Mouse (Mus musculus): ENCODE data around the gene Bloc1s6.

Gene Bloc1s6

DNA sequence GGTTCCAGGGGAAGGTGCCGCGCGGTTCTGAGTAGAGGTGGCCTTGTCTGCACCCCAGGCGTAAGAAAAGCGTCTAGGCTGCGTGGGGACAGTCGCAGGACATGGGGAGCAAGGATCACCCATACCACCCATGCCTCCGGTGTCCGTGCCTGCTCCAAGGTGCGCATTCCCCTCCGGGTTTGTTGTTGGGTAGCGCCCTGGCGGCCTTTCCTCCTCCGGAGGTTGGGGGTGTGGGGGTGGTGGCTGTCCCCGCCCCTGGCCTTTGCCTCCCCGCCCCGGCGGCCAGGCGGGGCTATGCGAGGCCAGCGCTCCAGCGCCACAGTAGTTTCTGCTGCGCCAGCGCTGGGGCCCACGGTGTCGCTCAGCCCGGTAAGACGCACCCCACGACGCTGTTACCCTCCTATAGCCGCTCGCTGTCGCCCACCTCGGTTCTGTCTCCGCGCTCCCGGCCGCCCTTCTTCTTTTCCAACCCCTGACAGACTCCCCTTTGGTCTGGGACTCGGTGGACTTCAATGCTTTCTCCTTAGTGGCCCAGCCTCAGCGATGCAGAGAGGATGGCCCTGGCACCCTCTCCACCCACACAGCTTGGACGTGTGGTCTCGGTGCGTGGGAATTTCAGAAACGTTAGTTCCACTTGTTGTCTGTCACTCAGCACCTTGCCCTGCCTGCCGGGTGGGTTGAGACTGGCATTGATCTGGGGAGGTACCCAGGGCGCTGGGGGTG is 26.9 kb downstream of the Bloc1s6 start, which contains the start of gene Sqor:
Gene Sqor (plus strand): TSS at position 167 of the 723 bp plus-strand sequence.
- DNase-seq = peak; percentile 50

DNA sequence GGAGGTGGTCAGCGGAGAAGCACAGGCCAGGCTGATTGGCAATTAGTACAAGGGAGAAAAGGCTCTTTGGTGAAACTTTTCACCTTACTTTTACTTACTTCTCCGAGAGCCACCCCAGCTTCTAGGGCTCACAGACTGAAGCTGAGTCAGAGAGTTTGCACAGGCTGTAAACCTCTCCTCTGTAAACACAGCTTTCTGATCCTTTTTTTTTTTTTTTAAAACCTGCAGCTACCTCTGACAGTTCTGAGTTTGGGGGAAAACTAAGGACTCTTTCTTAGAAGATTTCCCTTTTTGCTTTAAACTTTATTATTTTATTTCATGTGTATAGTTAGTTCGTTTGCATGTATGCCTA is 27.5 kb downstream of the Bloc1s6 start:
- no peak for DNase-seq

DNA sequence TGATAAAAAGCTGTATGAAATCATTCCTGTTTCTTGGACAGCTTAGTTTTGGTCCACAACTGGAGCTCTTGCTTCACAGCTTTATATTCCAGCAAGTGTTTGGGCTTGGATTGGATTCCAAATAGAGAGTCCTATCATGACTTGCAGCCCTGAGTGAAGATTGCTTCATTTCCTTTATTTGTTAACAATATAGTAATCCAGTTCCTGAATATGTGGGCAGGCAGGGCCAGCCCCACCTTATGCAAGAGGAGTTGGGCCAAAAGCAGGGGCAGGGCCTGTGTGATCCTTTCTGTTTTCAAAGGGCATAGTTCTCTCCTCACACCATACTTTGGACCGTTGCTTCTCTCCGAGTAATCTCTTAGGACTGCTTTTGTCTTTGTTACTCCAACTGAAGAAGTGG is 32.7 kb downstream of the Bloc1s6 start:
- no peak for DNase-seq

DNA sequence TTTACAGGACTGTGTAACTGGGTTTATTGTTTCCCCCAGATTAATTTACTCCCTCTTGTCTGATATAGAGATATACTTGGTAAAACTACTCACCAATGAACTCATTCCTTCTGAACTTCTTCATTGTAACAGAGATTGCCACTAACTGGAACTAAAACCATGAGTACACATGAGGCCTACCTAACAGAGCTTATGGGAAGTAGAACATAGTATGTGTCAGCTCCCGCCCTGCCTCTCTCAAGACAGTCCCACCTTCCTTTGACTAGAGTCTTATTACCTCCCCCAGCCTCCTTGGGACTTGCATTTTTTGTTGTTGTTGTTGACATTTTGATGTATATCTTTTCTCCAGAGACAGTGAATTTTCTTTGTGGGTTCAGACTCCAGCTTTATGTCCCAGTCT is 34.6 kb downstream of the Bloc1s6 start:
- no peak for DNase-seq

DNA sequence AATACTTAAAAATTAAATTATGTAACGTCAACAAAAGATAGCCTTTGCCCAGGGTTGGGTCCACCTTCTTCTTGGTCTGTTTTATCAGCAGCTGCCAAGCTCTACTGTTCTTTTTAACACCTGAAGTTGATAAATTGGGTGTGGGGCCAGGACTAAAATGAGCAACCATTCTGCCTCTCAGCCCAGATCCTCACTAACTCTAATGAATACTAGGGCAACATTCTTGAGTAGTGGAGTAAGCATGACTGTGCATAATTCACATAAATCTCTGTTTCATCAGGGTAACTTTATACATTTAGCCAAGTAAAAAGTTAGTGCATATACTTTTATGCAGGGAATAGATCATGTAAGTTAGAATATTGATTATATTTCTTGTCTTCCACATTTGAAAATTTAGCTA is 37.2 kb downstream of the Bloc1s6 start:
- DNase-seq = no peak

DNA sequence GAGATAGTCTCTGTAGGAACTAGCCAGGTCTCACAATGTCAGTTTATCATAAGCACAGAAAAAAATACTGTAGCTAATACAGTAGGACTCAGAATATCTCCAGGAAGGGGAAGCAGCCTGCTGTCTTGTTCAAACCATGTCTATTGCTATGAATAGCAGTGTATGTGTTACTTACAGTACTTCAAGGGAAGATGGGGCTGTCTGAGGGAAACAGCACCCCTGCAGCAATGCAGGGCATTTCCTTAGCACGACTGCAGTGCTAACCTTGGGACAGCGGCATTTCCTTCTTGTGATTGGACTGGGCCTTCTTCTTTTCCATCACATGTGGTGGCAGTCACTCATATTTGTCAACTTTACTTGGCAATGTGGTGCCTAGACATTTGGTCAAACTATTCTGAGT is 38.5 kb downstream of the Bloc1s6 start:
- DNase-seq = no peak

GRCm38 (mm10) chr2:122779967-122780366 is 41.7 kb downstream of the Bloc1s6 start:
- DNase-seq = no peak

DNA sequence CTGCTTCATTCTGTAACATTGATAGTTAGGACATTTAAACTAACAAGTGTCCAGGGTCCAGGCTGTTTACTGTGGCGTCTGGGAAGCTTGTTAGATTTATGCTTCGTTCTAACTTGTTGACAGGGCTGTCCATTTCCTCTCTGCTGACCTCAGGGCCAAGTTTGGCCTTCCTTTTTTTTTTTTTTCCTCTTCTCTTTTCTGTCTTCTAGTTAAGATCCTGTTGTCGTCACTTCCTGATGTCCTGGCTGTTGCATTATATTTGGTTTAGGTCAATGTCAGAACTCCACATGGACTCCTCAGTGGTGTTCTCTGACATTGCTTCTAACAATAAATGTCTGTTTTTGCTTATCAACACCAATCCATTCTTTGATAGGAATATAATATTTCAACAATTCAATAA is 42.1 kb downstream of the Bloc1s6 start:
- no peak for DNase-seq

DNA sequence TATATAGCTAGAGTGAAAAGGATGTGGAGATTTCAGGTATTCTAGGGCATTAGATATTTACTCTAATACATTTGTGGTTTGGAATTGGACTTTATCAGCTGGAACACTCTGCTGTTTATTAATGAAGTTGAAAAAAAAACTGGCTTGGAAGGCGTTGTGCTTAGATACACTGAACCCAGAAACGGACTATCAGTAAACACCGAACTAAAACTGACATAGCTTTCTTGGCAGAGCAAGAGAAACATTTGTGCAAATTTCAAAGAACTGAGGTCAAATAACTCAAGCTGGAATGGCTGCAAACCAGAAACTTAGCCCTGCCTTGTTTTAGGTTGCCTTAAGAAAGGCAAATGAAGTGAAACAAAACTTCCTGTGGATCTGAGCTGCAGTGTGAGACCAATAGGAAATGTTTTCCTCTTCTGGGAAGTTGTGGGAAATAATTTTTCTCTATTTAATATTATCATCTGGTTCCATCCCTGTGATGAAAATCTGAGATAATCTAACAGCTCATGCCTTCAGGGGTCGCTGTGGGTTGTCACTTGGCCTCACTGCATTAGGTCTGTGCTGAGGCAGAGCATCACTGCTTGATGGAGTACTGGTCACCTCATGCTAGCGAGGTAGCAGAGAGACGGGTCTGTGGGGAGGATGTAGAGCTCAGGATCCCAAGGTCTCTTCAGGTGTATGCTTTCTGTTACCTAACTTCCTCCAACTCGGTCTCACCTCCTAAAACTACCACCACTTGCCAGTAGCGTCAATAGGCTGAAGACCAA is 43.5 kb downstream of the Bloc1s6 start:
- DNase-seq = no peak

- no peak for DNase-seq
Measured at GRCm38 (mm10) chr2:122783730-122784129, 45.4 kb downstream of the Bloc1s6 start.

- DNase-seq = no peak
Measured at GRCm38 (mm10) chr2:122784701-122785100, 46.4 kb downstream of the Bloc1s6 start.

DNA sequence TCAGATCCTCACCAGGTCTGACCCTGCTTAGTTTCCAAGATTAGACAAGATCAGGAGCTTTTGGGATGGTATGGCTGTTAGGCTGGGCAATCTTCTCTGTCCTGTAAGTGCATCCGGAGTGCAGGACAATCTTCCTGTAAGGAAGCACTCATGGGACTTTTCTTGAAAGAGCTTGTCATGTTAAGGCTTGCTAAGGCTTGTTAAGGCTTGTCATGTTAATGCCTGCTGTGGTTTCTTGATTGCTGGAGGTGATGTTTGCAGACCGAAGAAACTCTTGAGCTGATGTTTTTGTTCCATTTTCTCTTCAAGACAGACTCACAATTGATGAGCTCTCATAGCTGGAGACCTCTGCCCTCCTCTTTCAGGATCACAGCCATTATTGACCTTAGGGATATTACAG is 47.9 kb downstream of the Bloc1s6 start:
- DNase-seq = no peak

DNA sequence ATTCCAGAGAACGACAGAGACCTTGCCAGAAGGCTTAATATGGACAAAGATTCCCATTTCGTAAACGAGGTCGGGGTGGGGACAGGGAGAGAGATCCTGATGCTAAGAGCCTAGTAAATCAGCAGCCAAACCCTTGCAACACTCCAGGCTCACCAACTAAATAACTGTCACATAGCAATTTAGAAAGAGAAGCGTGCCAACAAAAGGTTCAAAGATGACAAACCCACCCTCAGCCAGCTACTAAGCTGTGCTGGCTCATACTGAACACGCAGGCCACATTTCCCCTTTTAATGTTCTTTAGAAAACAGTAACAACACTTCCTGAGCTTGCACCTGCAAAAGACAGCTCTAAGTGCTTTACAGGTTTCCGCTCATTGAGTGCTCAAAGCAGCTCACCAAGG is 51.0 kb downstream of the Bloc1s6 start:
- DNase-seq = no peak

DNA sequence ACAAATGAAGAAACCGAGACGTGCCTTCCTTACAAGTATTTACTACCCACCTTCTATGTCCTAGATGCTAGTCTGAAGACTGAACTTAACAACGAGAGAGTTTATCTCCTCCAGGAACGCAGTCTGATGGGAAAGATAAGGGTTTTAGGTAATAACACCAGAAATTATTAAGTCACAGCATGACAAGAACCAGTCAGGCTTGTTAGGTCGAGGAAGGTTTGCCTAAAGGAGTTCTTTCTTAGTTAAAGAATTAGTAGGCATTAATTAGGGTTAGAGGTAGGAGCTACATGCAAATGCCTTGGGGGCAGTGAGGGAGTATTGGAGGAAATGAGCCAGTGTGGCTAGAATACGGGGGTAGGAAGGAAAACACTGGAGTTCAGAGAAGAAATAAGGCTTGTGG is 51.4 kb downstream of the Bloc1s6 start:
- DNase-seq = no peak

Data from cerebellum, adult 8-10 months (tissue).